Mouse (Mus musculus) midbrain, embryonic 12.5 days (tissue): Measurements from ENCODE around the gene Pcbp4. TPM values are rescaled to one million over a fixed set of nuclear protein-coding genes. Genes with fewer than 3 reads are reported as not detected.

ENCODE experiments used
- ATAC-seq: fragments of 200-750 bp; cut with Nextera tagmentation; 2 replicates; pipeline ENCODE4 v1.8.0; 2017; ENCODE audit warnings: low read depth, moderate TSS enrichment, moderate library complexity; ENCODE audit not compliant: low FRiP score
- H3K27ac ChIP-seq: fragments of 300-500 bp; sonication (generic); replicated peaks from 2 replicates; pipeline ENCODE4 v1.5.1; 2016; ENCODE audit warnings: mild to moderate bottlenecking
- H3K27me3 ChIP-seq: fragments of 300-500 bp; sonication (generic); 2 replicates; pipeline ENCODE4 v1.6.1; 2016; ENCODE audit warnings: mild to moderate bottlenecking
- H3K36me3 ChIP-seq: fragments of 300-500 bp; sonication (generic); 2 replicates; pipeline ENCODE4 v1.6.1; 2016
- H3K4me1 ChIP-seq: fragments of 300-500 bp; sonication (generic); 2 replicates; pipeline ENCODE4 v1.6.1; 2016
- H3K4me2 ChIP-seq: fragments of 300-500 bp; sonication (generic); replicated peaks from 2 replicates; pipeline ENCODE4 v1.6.1; 2016; ENCODE audit warnings: mild to moderate bottlenecking, moderate library complexity
- H3K4me3 ChIP-seq: fragments of 300-500 bp; sonication (generic); 2 replicates; pipeline ENCODE4 v1.5.1; 2016; ENCODE audit warnings: mild to moderate bottlenecking
- H3K9ac ChIP-seq: fragments of 300-500 bp; sonication (generic); replicated peaks from 2 replicates; pipeline ENCODE4 v1.6.1; 2016; ENCODE audit warnings: mild to moderate bottlenecking, moderate library complexity
- H3K9me3 ChIP-seq: fragments of 300-500 bp; sonication (generic); 2 replicates; pipeline ENCODE4 v1.6.1; 2016; ENCODE audit warnings: mild to moderate bottlenecking
- WGBS: fragments of 180-500 bp; shearing (Covaris S2); methylation state at CpG from one replicate; pipeline ENCODE4 v1.1.7; 2016; 5-methylcytosine and 5-hydroxymethylcytosine counted together
- polyA plus RNA-seq: library from polyadenylated mRNA; unstranded; fragments of >200 nt; fragmentation: Nextera tagmentation; extraction: Ambion mirVana; gene quantifications from 2 replicates; pipeline ENCODE4 v1.2.1, GENCODE M21; 2016

Gene Pcbp4
- polyA plus RNA-seq, 1 experiment from 2014 or later, result 343 TPM

DNA sequence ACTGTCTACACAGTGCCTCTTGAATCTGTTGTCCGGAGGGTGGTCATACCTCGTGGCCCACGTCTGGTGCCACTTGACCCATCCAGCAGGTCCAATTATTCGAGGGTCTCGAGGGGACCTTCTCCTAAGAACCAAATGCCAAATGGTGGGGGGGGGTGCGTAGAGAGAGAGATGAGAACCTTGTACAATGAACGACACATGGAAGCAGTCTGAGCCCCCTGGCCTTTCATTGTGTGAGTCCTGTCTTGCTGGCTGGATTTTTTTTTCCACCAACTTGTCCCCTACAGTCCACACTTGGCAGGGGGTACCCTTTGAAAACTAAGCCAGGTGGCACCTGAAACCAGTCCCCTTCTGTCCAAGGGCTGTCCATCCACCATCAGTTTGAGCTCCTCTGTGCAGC is 14.7 kb downstream of the Pcbp4 start:
- peaks cover 21% of the 10 kb centered on the region for H3K36me3 ChIP-seq
- H3K27me3 ChIP-seq, result peaks cover 30% of the 10 kb centered on the region
- no peak for ATAC-seq
- H3K4me1 ChIP-seq, result peaks cover 24% of the 10 kb centered on the region
- H3K4me3 ChIP-seq, result no peak overlapping the region
- H3K9ac ChIP-seq, result no peak overlapping the region
- 91% methylated on average over 7 of the region's 7 CpGs for WGBS
- H3K9me3 ChIP-seq, result no peaks in the 10 kb centered on the region
- H3K27ac ChIP-seq, result no peak overlapping the region
- H3K4me2 ChIP-seq, result no peak overlapping the region

DNA sequence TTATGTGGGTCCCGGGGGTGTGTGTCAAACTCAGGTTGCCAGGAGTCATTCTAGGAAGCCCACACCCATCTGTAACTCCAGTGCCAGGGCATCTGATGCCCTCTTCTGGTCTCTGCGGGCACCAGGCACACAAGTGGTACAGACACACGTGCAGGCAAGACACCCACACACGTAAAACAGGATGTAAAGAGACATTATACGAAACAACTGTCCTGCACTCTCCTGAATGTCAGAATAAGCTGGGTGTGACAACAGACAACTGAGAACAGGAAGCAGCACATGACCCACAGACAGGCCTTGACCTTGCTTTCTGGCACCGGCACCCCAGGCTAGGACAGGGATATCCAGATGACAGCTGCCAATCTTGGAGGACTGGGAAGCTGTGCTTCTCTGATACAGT is 16.2 kb downstream of the Pcbp4 start:
- Histone ChIP-seq H3K27ac (no peak overlapping the region), H3K9ac (no peak overlapping the region), H3K36me3 (0 out of 2 replicates have a peak, but pooled peaks cover 6% of the 10 kb centered on the region), H3K4me2 (no peak overlapping the region), H3K9me3 (no peaks in the 10 kb centered on the region), H3K4me3 (no peak overlapping the region), H3K27me3 (peaks cover 22% of the 10 kb centered on the region; the same call in 1 of the 2 replicates), H3K4me1 (peaks cover 27% of the 10 kb centered on the region)
- 70% methylated on average over 6 of the region's 6 CpGs for WGBS
- ATAC-seq, result no peak

DNA sequence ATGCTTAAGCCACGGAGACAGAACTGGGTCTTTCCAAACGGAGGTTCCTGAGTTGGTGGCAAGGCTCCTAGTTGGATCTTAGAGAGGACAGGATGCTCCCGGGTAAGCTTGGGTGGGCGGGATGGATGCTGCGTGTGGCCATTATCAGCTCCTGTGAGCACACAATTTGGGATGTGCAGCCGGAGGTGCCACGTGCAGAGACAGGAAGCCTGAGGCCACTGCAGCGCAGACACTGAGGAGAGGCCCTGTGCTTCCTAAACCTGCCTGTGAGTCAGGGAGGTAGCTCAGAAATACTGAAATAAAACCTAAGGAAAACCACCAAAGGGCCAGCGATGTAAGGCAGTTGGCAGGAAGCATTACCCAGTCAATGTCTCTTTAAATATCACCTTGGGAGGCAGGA is 16.7 kb downstream of the Pcbp4 start:
- H3K4me2 ChIP-seq, result no peak overlapping the region
- ATAC-seq, result no peak
- peaks cover 27% of the 10 kb centered on the region for H3K4me1 ChIP-seq

DNA sequence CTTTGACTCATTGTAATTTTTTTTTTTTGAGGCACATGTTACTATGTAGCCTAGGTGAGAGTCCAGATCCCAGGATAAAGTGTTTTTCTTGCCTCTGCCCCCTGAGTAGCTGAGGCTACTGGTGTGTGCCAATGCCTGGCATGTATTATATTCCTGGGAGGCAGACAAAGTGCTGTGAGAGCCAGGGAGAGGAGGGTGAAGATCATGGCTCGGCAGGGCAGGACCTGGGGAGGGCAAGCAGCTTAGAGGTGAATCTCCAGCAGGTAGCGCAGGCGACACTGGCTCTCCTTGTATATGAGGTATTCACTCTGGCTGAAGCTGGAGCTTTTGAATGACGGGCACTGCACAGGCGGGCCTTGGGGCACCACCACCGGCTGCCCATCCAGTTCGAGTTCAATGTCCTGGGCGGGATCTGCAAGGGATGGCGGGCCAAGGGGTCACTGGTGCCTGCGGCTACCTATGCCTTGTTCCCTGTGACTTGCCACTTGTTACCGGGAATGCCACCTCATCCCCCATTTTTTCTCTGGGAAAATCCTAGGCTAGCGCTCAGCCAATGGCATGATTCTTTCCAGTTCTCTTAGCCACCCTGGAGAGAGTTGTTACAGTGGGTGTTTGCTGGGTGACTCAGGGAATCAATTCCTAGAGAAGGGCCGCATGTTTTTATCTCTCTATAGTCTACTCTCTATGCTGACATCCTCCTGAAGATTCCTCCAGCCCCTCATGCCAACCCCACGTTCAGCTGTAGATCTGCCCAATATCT is 18.1 kb downstream of the Pcbp4 start:
- H3K4me2 ChIP-seq, result no peak overlapping the region
- WGBS, result 69% methylated on average over 14 of the region's 14 CpGs
- ATAC-seq, result no peak
- H3K9ac ChIP-seq, result no peak overlapping the region
- H3K27me3 ChIP-seq, result peaks cover 15% of the 10 kb centered on the region; the same call in 1 of the 2 replicates
- peaks cover 20% of the 10 kb centered on the region for H3K4me1 ChIP-seq
- H3K27ac ChIP-seq, result no peak overlapping the region
- H3K9me3 ChIP-seq, result no peaks in the 10 kb centered on the region
- H3K4me3 ChIP-seq, result no peak overlapping the region
- no peaks in the 10 kb centered on the region for H3K36me3 ChIP-seq

More for the DNA sequence above, 16.7 kb downstream of the Pcbp4 start:
- WGBS, result 73% methylated on average over 9 of the region's 9 CpGs
- H3K36me3 ChIP-seq, result 0 out of 2 replicates have a peak, but pooled peaks cover 2% of the 10 kb centered on the region
- no peak overlapping the region for H3K9ac ChIP-seq
- H3K4me3 ChIP-seq, result no peak overlapping the region
- H3K27me3 ChIP-seq, result peaks cover 21% of the 10 kb centered on the region; the same call in 1 of the 2 replicates
- no peak overlapping the region for H3K27ac ChIP-seq
- no peaks in the 10 kb centered on the region for H3K9me3 ChIP-seq

DNA sequence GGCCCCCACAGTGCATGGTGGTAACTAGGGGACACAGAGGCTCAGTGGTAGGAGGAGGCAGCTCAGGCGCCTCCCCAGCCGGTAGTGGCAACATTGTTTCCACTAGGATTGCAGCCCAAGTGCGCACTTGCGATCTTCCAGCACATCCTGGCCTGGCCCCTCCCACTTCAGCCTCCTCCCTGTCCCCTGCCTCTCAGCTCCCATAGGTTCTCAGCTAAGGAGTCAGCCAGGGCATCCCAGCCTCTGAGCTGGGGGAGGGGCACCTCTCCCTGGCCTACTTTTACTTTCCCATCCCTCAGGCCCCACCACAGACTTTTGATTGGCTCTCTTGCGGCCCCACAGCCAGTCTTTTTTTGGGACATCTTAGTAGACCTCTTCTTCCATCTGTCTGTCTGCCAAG is 18.8 kb downstream of the Pcbp4 start:
- no peak overlapping the region for H3K4me2 ChIP-seq
- no peak overlapping the region for H3K9ac ChIP-seq
- no peaks in the 10 kb centered on the region for H3K36me3 ChIP-seq
- peaks cover 25% of the 10 kb centered on the region for H3K4me1 ChIP-seq
- ATAC-seq, result no peak
- H3K27me3 ChIP-seq, result peaks cover 14% of the 10 kb centered on the region; the same call in 1 of the 2 replicates
- no peak overlapping the region for H3K27ac ChIP-seq
- 7% methylated on average over 5 of the region's 5 CpGs for WGBS
- H3K9me3 ChIP-seq, result no peaks in the 10 kb centered on the region
- H3K4me3 ChIP-seq, result no peak overlapping the region

DNA sequence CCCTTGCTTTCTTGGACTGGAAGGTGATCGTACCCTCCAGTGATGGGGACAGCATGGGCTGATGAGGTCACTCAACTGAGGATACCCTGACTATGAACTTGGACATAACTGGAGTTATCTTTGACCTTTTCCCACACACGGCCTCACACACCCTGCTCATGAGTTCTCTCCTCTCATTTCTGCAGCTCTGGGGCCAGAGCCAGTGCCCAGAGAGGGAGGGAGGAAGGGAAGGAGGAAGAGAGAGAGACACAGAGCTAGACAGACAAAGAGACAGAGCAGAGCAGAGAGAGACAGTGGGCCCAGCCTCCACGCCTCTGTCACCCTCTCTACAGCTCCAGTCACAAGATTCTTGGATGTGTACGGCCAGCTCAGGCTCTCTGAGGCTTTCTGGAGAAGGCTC is 19.2 kb downstream of the Pcbp4 start:
- no peak for ATAC-seq
- H3K4me1 ChIP-seq, result peaks cover 25% of the 10 kb centered on the region
- no peak overlapping the region for H3K4me2 ChIP-seq
- H3K9me3 ChIP-seq, result no peaks in the 10 kb centered on the region
- H3K27me3 ChIP-seq, result peaks cover 14% of the 10 kb centered on the region; the same call in 1 of the 2 replicates
- H3K27ac ChIP-seq, result no peak overlapping the region
- no peak overlapping the region for H3K9ac ChIP-seq
- no peak overlapping the region for H3K4me3 ChIP-seq
- H3K36me3 ChIP-seq, result no peaks in the 10 kb centered on the region
- WGBS, result 76% methylated on average over 4 of the region's 4 CpGs

DNA sequence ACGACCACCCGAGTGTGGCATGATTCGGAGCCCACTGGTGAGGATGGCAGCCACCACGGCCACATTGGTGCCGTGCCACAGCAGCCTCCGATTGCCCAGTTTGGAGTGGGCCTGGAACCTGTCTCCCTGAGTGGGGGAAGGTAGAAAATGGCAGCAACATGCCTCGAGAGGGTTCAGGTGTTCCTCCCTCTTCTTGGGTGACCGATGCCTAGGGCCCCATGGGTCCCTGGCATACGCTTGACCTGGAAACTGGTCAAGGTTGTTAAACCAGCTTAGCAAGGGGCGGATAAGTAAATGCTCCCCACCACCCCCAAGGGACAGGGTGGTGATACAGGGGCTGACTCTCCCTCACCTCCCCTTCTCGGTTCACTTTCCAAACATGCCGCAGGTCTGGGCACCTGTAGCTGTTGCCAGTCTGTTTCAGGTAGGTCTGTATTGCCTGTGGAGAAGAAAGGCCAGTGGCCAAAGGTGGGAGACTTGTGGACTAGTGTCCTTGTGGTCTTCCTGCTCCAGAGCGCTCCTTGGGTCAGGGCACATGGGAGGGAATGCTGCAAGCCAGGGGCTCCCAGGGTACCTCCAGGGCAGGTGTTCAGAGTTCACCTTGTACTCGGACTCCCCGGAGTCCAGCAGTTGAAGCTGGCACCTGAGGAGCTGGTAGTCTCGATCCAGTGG is 20.1 kb downstream of the Pcbp4 start:
- Histone ChIP-seq H3K27me3 (peaks cover 14% of the 10 kb centered on the region; the same call in 1 of the 2 replicates), H3K4me1 (peaks cover 33% of the 10 kb centered on the region), H3K27ac (no peak overlapping the region), H3K9me3 (no peaks in the 10 kb centered on the region), H3K9ac (no peak overlapping the region), H3K4me2 (no peak overlapping the region), H3K4me3 (no peak overlapping the region), H3K36me3 (no peaks in the 10 kb centered on the region)
- 90% methylated on average over 16 of the region's 16 CpGs for WGBS
- no peak for ATAC-seq

DNA sequence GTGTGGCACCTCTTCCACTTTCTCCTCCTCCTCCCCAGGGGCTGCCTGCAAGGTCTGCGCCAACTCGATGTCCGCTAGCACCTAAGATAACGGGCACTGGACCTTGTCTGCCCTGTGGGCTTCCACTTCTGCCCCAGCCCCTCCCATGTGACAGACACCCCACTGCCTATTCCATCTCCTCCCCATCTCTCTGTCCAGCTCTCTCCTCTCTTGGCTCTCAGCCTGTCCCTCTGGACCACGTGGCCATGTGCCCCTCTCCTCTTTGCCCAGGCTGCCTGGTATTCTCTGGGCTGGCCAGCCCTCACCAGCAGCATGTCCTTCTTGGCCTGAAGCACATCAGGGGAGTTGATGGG is 20.6 kb downstream of the Pcbp4 start:
- ATAC-seq, result no peak
- H3K27me3 ChIP-seq, result peaks cover 14% of the 10 kb centered on the region; the same call in 1 of the 2 replicates
- 68% methylated on average over 5 of the region's 5 CpGs for WGBS
- no peak overlapping the region for H3K9ac ChIP-seq
- H3K4me1 ChIP-seq, result peaks cover 38% of the 10 kb centered on the region
- H3K36me3 ChIP-seq, result no peaks in the 10 kb centered on the region
- H3K9me3 ChIP-seq, result no peaks in the 10 kb centered on the region
- no peak overlapping the region for H3K4me2 ChIP-seq
- H3K27ac ChIP-seq, result no peak overlapping the region
- no peak overlapping the region for H3K4me3 ChIP-seq

DNA sequence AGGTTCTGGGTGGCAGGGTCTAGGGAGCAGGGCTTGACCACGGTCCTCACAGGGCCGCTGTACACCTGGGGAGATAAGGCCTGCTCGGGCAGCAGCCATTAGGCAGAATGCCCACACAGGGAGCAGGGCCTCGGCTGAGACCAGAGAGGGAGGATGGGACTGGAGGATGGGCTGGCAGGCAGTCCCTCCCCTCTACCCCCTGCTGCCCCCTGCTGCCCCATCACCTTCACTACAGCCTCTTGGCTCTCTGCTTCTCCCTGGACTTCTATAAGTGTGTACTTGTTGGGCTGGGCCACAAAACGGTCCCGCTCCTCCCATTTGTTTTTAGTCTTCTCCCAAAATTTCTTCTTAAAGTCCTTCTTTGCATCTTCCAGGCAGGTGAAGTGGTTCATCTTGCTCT is 21.4 kb downstream of the Pcbp4 start:
- Histone ChIP-seq H3K4me2 (peak overlapping the region; percentile 18; the same call in 1 of the 2 replicates), H3K9ac (no peak overlapping the region; the same call in 1 of the 2 replicates), H3K27me3 (peaks cover 14% of the 10 kb centered on the region; the same call in 1 of the 2 replicates), H3K4me1 (peaks cover 38% of the 10 kb centered on the region), H3K36me3 (no peaks in the 10 kb centered on the region), H3K9me3 (no peaks in the 10 kb centered on the region), H3K27ac (no peak overlapping the region), H3K4me3 (no peak overlapping the region)
- 0 out of 2 replicates have a peak, but pooled peaks have one; percentile 10 for ATAC-seq
- 3% methylated on average over 6 of the region's 6 CpGs for WGBS

DNA sequence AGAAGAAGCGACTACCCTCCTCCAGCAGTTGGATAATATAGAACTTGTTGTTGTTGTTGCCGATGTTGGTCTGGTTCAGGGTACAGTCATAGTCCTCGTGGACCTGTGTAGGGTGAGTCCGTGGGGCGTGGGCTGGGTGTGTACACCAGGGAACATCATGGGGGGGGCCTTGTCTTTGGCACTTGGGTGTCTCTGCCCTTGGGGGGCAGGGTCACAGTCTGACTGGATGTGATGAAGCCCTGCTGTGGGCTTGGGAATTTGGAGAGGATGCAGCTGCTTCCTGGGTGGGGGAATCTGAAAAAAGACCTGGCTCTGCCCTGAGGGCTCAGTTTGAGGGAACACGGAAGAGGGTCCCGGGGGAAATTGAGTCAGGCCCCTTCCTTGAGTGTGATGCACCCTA is 22.0 kb downstream of the Pcbp4 start:
- H3K4me2 ChIP-seq, result no peak overlapping the region
- H3K27ac ChIP-seq, result no peak overlapping the region
- no peaks in the 10 kb centered on the region for H3K36me3 ChIP-seq
- H3K9me3 ChIP-seq, result no peaks in the 10 kb centered on the region
- H3K4me3 ChIP-seq, result no peak overlapping the region
- H3K9ac ChIP-seq, result no peak overlapping the region; the same call in 1 of the 2 replicates
- 56% methylated on average over 7 of the region's 7 CpGs for WGBS
- peaks cover 38% of the 10 kb centered on the region for H3K4me1 ChIP-seq
- H3K27me3 ChIP-seq, result peaks cover 14% of the 10 kb centered on the region; the same call in 1 of the 2 replicates
- no peak for ATAC-seq

DNA sequence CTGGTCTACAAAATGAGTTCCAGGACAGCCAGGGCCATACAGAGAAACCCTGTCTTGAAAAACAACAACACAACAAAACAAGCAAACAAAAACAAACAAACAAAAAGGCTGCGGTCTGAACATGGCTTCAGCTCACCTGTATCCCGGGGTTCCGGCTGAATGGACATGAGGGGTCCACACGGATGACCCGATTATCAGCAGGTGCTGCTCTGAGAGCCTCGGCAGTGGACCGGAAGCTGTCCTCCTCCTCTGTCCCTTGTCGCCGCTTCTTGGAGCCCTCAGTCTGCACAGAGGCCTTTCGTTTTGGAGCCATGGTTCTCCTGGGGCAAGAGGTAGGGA is 22.5 kb downstream of the Pcbp4 start, which contains the start of gene Rrp9:
Gene Rrp9 (plus strand): TSS at position 301 of the 339 bp plus-strand sequence.
- no peak for ATAC-seq
- Histone ChIP-seq H3K4me2 (peak within 1 kb of the TSS; percentile 27), H3K36me3 (0 out of 2 replicates have a peak, but pooled peaks cover 1% of the 10 kb centered on the region), H3K9ac (peak within 1 kb of the TSS; percentile 11), H3K4me3 (peak within 1 kb of the TSS; percentile 78; the same call in 1 of the 2 replicates), H3K27me3 (peaks cover 14% of the 10 kb centered on the region; the same call in 1 of the 2 replicates), H3K4me1 (peaks cover 38% of the 10 kb centered on the region), H3K9me3 (no peaks in the 10 kb centered on the region), H3K27ac (0 out of 2 replicates have a peak within 1 kb of the TSS, but pooled peaks have one; percentile 15)
- 84% methylated on average over 10 of the region's 10 CpGs for WGBS
